Mouse (Mus musculus) midbrain, embryonic 13.5 days (tissue): ENCODE measurements around the gene Gm49776. TPM values are rescaled to one million over a fixed set of nuclear protein-coding genes. Genes with fewer than 3 reads are reported as not detected.
A peak's percentile ranks its signal among the peaks of the same experiment; 100 is the strongest.

ENCODE experiments used
- ATAC-seq: fragments of 200-750 bp; cut with Nextera tagmentation; 2 replicates; pipeline ENCODE4 v1.8.0; 2017; ENCODE audit warnings: mild to moderate bottlenecking, moderate TSS enrichment, moderate library complexity
- H3K27ac ChIP-seq: fragments of 300-500 bp; sonication (generic); 2 replicates; pipeline ENCODE4 v1.5.1; 2015; ENCODE audit warnings: inconsistent platforms, mild to moderate bottlenecking, moderate library complexity
- H3K27me3 ChIP-seq: fragments of 300-500 bp; sonication (generic); 2 replicates; pipeline ENCODE4 v1.6.1; 2015; ENCODE audit warnings: mild to moderate bottlenecking, inconsistent platforms
- H3K36me3 ChIP-seq: fragments of 300-500 bp; sonication (generic); 2 replicates; pipeline ENCODE4 v1.6.1; 2015; ENCODE audit warnings: mild to moderate bottlenecking, inconsistent platforms
- H3K4me1 ChIP-seq: fragments of 300-500 bp; sonication (generic); replicated peaks from 2 replicates; pipeline ENCODE4 v1.6.1; 2015; ENCODE audit warnings: inconsistent platforms
- H3K4me2 ChIP-seq: fragments of 300-500 bp; sonication (generic); replicated peaks from 2 replicates; pipeline ENCODE4 v1.6.1; 2015; ENCODE audit warnings: moderate library complexity, mild to moderate bottlenecking, inconsistent platforms
- H3K4me3 ChIP-seq: fragments of 300-500 bp; sonication (generic); replicated peaks from 2 replicates; pipeline ENCODE4 v1.5.1; 2015; ENCODE audit warnings: mild to moderate bottlenecking, inconsistent platforms
- H3K9ac ChIP-seq: fragments of 300-500 bp; sonication (generic); replicated peaks from 2 replicates; pipeline ENCODE4 v1.6.1; 2015; ENCODE audit warnings: mild to moderate bottlenecking, inconsistent platforms
- H3K9me3 ChIP-seq: fragments of 300-500 bp; sonication (generic); 2 replicates; pipeline ENCODE4 v1.6.1; 2016; ENCODE audit warnings: mild to moderate bottlenecking, inconsistent platforms
- WGBS: fragments of 180-500 bp; shearing (Covaris S2); methylation state at CpG from one replicate; pipeline ENCODE4 v1.1.7; 2015; 5-methylcytosine and 5-hydroxymethylcytosine counted together
- polyA plus RNA-seq: library from polyadenylated mRNA; unstranded; fragments of >200 nt; fragmentation: Nextera tagmentation; extraction: Ambion mirVana; gene quantifications from 2 replicates; pipeline ENCODE4 v1.2.1, GENCODE M21; 2015

Gm49776 gene
- polyA plus RNA-seq, 1 experiment from 2014 or later, result not detected

DNA sequence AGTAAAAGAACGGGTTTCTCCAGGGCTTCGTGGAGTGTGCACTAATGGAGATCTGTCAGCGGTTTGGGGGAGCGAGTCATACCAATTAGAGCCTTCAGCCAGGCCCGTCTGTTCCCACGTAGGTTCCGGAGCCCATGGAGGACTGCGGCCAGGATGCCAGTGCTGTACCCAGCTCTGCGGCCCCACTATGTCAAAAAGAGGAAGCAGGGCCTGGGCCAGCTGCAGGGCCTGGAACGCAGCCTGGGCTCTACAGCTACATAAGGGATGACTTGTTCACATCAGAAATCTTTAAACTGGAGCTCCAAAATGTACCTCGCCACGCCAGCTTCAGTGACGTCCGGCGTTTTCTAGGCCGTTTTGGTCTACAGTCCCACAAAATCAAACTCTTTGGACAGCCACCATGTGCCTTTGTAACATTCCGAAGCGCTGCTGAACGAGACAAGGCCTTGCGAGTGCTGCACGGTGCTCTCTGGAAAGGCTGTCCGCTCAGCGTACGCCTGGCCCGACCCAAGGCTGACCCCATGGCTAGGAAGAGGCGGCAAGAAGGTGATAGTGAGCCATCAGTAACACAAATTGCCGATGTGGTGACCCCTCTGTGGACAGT, 8.7 kb downstream of the Gm49776 start:
- WGBS, result 6% methylated on average over 27 of the region's 27 CpGs
- Histone ChIP-seq H3K9me3 (no peaks in the 10 kb centered on the region), H3K9ac (peak overlapping the region; percentile 87), H3K27ac (peak overlapping the region; percentile 89), H3K4me1 (peaks cover 50% of the 10 kb centered on the region), H3K4me2 (peak overlapping the region; percentile 90), H3K36me3 (peaks cover 64% of the 10 kb centered on the region), H3K4me3 (peak overlapping the region; percentile 94), H3K27me3 (no peaks in the 10 kb centered on the region)
- ATAC-seq, result peak; percentile 32

DNA sequence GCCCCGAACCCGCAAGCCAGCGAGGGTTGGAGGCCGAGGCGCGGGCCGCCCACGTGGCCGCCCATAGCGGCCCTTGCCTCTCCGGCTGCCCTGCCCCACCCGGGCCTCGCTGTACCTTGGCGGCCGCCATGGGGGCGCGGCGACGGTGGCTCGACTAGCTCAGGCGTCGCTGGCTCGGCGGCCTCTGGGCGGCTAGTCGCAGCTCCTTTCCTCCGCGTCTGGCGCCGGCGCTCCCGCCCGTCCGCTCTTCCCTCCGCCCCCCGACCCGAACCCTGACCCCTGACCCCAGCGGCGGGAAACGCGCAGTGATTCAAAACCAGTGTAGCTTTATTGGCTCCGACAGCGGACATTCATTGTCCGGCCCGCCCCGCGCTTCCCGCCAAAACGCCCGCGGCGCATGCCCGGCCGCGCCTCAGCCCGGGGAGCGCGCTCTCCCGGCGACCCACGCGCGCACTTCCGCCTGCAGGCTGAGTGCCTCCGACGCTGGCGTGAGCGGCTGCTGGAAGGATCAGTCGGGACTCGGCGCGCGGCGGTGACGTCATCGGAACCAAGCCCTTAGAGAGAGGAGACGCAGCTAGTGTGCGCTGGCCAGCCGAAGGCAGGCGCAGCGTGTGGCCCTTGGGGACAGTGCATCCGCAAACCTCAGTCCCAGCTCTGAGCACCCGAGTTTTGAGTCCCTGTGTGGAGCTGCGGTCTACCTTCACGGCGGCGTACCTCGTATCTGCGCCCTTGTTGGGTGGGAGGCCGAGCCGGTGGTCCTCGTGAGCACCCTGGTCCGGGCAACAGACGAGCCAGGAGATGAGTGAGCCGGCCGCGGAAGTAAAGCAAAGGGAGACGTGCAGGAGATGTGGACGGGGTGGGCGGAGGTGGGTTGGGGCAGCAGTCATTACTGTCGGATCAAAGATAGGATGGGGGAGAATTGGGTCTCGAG, 9.4 kb downstream of the Gm49776 start, which contains the start of the genes Trmt2a and Ranbp1:
Trmt2a (plus strand) TSS at position 247 of the 931 bp plus-strand sequence.
Ranbp1 (minus strand) TSS at position 300 of the 931 bp plus-strand sequence.
- under 1% methylated on average over 102 of the region's 102 CpGs for WGBS
- Histone ChIP-seq H3K36me3 (peaks cover 64% of the 10 kb centered on the region), H3K4me3 (peak within 1 kb of the TSS; percentile 94), H3K9ac (peak within 1 kb of the TSS; percentile 87), H3K4me1 (peaks cover 50% of the 10 kb centered on the region), H3K27ac (peak within 1 kb of the TSS; percentile 89), H3K27me3 (no peaks in the 10 kb centered on the region), H3K4me2 (peak within 1 kb of the TSS; percentile 90), H3K9me3 (no peaks in the 10 kb centered on the region)
- ATAC-seq, result peak; percentile 97

DNA sequence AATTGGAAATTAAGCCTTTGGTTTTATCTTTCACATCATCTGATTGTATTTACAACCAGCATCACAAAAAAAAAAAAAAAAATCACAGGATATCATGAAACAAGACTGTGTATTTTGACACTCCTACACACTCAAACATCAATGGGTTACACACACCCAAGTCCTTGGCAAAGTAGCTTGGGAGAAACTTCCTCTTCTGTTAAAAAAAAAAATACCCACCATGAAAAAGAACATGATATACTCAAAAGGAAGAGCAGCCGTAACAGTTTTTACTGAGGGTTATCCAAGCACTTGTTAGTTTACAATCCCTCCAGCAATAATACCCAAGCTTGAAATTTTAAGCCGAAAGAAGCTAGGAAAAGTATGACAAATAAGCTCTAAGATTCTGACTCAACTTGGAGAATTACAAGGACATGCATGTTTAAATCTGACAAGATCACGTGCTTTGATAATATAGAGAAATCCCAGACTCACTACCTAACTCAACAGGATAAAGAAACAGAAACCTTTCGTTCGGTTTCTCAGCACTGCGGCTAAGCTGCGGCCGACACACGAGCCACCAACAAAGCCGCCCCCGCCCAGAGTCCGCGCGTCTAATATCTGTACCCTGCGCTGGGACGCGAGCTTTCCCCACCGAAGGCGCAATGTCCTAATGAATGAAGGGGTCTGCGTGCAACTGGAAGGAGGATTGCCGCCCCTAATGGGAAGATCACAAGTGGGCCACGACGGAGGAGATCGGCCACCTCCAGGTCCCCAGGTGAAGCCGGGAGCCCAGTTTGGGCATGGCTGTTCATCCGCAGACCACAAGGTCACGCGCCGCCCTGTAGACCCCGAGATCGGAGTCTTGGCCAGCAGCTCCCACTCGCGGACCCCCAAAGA, 10.4 kb downstream of the Gm49776 start:
- Histone ChIP-seq H3K9ac (peak overlapping the region; percentile 87), H3K36me3 (peaks cover 64% of the 10 kb centered on the region), H3K27me3 (no peaks in the 10 kb centered on the region), H3K27ac (peak overlapping the region; percentile 89), H3K4me1 (peaks cover 50% of the 10 kb centered on the region), H3K4me3 (peak overlapping the region; percentile 94), H3K9me3 (no peaks in the 10 kb centered on the region), H3K4me2 (peak overlapping the region; percentile 90)
- under 1% methylated on average over 33 of the region's 33 CpGs for WGBS
- no peak for ATAC-seq

DNA sequence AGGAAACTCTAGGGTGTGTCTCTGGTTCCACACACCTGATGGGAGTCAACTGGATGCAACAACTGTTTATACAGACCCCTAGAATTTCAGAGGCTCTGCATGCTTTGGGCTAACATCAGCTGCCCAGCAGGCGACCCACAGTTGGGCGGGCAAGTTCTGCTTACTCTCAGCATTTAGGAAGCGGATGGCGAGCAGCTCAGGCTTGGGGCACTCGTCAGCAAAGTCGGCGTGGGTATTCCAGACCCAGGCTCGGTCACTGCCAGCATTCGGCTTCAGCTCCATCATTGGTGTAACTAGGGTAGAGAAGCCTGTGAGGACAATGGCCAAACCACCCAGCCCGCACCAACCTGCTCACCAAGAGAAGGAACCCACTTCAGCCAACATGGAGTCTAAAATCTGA, 16.5 kb downstream of the Gm49776 start:
- H3K36me3 ChIP-seq, result peaks cover 85% of the 10 kb centered on the region
- WGBS, result 90% methylated on average over 10 of the region's 10 CpGs
- no peak for ATAC-seq

DNA sequence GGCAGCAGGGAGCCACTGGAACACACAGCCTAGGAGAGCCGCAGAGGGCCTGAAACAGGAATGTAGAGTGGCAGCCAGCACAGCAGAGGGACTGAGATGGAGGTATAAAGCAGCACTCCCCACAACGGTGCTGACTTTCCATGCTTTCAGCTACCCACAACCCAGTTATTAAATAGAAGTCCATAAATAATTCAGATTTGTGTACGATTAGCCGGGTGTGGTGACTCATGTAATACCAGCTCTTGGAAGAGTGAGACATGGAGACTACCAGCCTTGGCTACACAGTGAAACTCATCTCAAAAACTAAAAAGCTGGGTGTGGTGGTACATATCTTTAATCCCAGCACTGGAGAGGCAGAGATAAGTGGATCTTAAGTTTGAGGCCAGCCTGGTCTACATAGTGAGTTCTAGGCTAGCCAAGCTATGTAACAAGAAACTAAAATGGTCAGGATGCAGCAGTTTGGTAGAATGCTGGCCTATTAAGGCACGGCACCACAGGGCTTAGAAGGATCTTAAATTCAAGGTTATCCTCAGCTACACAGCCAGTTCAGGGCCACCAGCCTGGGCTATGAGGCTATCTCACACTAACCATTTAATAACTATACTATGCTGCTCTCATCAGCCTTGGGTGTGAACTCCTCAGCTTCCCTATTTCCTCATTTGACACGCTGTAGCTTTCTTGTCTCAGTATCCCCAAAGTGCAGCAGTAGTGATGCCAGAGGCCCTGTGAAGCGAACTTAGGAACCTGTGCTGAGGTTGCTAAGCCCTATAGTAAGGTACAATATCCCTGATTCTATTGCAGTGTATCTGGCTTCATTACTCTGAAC, 21.2 kb downstream of the Gm49776 start:
- H3K9me3 ChIP-seq, result no peaks in the 10 kb centered on the region
- H3K4me1 ChIP-seq, result peaks cover 30% of the 10 kb centered on the region
- WGBS, result 75% methylated on average over 7 of the region's 7 CpGs
- peak overlapping the region; percentile 95 for H3K27ac ChIP-seq
- H3K4me3 ChIP-seq, result no peak overlapping the region
- no peaks in the 10 kb centered on the region for H3K27me3 ChIP-seq
- H3K4me2 ChIP-seq, result no peak overlapping the region
- H3K9ac ChIP-seq, result 0 out of 2 replicates have a peak overlapping the region, but pooled peaks have one; percentile 92
- peaks cover 38% of the 10 kb centered on the region for H3K36me3 ChIP-seq
- ATAC-seq, result no peak

More for the DNA sequence above, 16.5 kb downstream of the Gm49776 start:
- Histone ChIP-seq H3K9ac (no peak overlapping the region), H3K27ac (no peak overlapping the region), H3K4me1 (peaks cover 12% of the 10 kb centered on the region), H3K9me3 (no peaks in the 10 kb centered on the region), H3K4me2 (no peak overlapping the region), H3K27me3 (no peaks in the 10 kb centered on the region), H3K4me3 (no peak overlapping the region)

DNA sequence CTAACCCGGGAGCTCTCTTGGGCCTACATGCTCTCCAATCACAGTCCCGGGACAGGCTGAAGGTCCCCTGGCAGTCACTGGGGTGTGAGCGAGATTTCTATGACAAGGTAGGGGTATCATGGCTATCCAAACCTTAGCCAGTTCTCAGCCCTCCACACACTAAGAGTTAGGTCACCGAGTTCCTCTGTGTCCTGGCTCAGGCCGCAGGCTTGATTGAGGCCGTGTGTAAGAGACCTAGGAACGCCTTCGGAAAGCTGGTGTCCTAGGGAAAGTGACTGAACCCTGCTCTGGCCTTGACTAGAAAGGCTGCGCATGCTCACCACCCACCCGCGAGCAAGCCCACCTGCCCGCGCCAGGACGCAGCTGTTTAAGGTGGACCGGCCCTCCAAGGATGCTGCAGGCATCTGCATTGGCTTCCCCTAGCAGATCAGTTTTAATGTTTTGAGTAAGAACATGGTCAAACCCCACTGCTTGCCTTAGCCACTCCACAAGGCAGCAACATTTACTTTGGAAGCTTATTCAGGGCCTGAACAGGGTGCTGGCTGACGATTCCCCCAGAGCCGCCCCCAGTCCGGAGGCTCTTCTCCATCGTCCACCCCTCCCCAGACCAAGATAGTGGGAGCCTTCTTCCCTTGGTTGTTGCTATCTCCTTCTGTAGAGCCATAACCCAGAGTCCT, 22.6 kb downstream of the Gm49776 start:
- Histone ChIP-seq H3K27ac (peak overlapping the region; percentile 95), H3K4me1 (peaks cover 38% of the 10 kb centered on the region), H3K9me3 (no peaks in the 10 kb centered on the region), H3K4me2 (peak overlapping the region; percentile 87), H3K4me3 (peak overlapping the region; percentile 87), H3K36me3 (peaks cover 25% of the 10 kb centered on the region), H3K27me3 (no peaks in the 10 kb centered on the region), H3K9ac (peak overlapping the region; percentile 92)
- WGBS, result 3% methylated on average over 19 of the region's 19 CpGs
- ATAC-seq, result peak; percentile 80

DNA sequence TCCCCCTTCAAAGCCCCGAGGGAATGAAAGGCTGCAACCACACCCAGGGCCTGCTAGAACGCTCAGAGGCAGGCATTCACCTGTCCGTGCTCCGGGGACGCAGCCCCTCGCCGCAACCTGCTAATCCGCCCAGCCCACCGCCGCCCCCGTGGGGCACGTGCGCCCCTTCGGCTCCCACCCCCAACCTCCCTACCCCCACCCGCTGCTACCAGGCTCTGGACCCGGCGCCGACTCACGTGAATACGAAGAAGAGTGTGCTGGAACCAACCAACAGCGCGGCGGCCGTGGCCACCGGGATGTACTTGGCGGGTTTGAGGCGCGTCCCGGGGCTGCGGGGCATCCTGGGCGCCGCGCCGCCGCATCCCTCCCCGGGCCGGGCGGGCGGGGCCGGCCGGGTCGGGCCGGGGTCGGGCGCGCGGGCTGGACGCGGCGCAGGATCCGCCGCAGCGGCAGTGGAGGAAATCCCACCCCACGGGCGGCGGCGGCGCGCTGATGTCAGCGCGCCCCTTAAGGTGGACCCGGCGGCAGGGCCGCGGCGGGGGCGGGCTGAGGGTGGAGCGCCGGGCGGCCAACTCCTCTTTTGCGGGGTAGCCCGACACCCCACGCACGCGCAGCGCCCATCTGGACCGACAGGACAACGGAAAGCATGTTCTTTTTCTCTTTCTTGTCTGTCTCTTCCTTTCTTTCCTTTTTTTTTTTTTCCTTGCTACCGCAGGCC, 23.3 kb downstream of the Gm49776 start, which contains the start of gene Zdhhc8:
Zdhhc8 (minus strand) TSS at position 466 of the 718 bp plus-strand sequence.
- under 1% methylated on average over 57 of the region's 79 CpGs for WGBS

DNA sequence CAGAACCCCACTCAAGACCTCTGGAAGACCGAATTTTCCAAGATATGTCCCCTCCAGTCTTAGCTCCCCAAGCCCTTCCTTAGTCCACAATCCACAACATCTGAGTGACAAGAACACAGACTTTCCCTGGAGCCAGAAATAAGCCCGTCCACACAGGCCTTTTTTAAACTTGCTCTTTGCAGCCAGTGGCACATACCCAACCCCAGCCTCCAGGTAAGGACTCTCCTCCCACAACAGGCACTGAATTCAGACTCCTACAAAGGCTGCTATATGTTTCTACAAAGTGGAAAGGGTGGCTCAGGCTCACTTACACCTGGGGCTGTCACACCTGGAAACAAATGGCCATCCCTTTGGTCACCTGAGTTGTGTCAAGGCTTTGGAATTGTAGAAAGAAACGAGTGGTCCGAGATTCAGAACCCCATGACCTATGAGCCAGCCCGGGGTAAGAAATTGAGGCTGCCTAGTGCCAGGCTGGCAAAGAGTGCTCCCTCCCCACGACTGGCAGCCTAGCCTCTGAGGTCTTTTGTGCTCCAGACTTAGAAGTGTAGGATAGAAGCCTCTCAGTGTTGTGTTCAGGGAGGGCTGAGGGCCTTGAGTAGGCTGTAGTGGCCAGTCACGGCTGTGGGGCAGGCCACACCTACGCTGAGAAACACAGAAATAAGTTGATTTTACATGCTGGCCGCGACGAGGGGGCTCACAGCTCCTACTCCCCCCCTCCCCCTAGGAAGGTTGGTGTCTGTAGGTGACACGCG, 24.0 kb downstream of the Gm49776 start:
- peak overlapping the region; percentile 87 for H3K4me3 ChIP-seq
- 21% methylated on average over 13 of the region's 13 CpGs for WGBS
- H3K9me3 ChIP-seq, result no peaks in the 10 kb centered on the region
- H3K4me1 ChIP-seq, result peaks cover 49% of the 10 kb centered on the region
- peak overlapping the region; percentile 92 for H3K9ac ChIP-seq
- ATAC-seq, result peak; percentile 42
- no peaks in the 10 kb centered on the region for H3K27me3 ChIP-seq
- H3K36me3 ChIP-seq, result peaks cover 12% of the 10 kb centered on the region
- H3K4me2 ChIP-seq, result peak overlapping the region; percentile 87
- H3K27ac ChIP-seq, result peak overlapping the region; percentile 95

More for the DNA sequence above, 23.3 kb downstream of the Gm49776 start, which contains the start of gene Zdhhc8:
- Histone ChIP-seq H3K4me3 (peak within 1 kb of the TSS; percentile 87), H3K9me3 (no peaks in the 10 kb centered on the region), H3K36me3 (peaks cover 18% of the 10 kb centered on the region), H3K4me2 (peak within 1 kb of the TSS; percentile 87), H3K9ac (peak within 1 kb of the TSS; percentile 92), H3K4me1 (peaks cover 43% of the 10 kb centered on the region), H3K27me3 (no peaks in the 10 kb centered on the region), H3K27ac (peak within 1 kb of the TSS; percentile 95)
- peak; percentile 85 for ATAC-seq

DNA sequence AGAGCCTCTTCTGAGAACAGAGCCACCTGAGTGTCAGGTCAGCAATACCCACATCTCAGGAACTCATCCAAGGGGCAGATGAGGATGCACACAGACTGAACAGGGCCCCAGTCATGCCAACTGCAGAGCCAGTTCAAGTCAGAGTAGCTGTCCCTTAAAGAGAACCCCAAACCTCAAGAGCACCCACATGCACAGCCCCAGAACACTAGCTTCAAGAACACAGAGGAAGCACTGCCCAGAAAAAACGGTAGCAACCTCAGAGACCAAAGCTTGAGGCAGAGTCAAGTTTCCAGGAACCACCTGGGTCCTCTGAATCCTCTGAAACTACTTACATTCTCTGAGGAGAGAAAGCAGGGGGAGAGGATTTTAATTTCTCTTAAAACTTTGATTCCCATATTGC, 24.7 kb downstream of the Gm49776 start:
- Histone ChIP-seq H3K4me1 (peaks cover 49% of the 10 kb centered on the region), H3K36me3 (peaks cover 7% of the 10 kb centered on the region; the same call in 1 of the 2 replicates), H3K27me3 (no peaks in the 10 kb centered on the region), H3K27ac (no peak overlapping the region), H3K4me2 (peak overlapping the region; percentile 87), H3K9me3 (no peaks in the 10 kb centered on the region), H3K9ac (peak overlapping the region; percentile 92; the same call in 1 of the 2 replicates), H3K4me3 (peak overlapping the region; percentile 87; the same call in 1 of the 2 replicates)
- WGBS, result 70% methylated on average over 1 of the region's 1 CpGs
- no peak for ATAC-seq
